Mouse (Mus musculus) C2C12 (cell line): ENCODE data around the gene Hpdl. TPM values are rescaled to one million over a fixed set of nuclear protein-coding genes. Genes with fewer than 3 reads are reported as not detected.

Source experiments
- H3K27me3 ChIP-seq: one replicate; pipeline ENCODE4 v1.6.1; 2011; ENCODE audit not compliant: control insufficient read depth, insufficient read depth, insufficient read length
- H3K36me3 ChIP-seq: one replicate; pipeline ENCODE4 v1.6.1; 2011; ENCODE audit not compliant: control insufficient read depth, insufficient read depth
- H3K4me3 ChIP-seq: one replicate; pipeline ENCODE4 v1.5.1; 2011; ENCODE audit warnings: mild to moderate bottlenecking, control low read depth; ENCODE audit not compliant: poor library complexity, insufficient read depth, severe bottlenecking
- H3K79me2 ChIP-seq: one replicate; pipeline ENCODE4 v1.6.1; 2011; ENCODE audit not compliant: control insufficient read depth, insufficient read depth
- H3K79me3 ChIP-seq: one replicate; pipeline ENCODE4 v1.6.1; 2011; ENCODE audit warnings: low read depth, control low read depth
- H3ac ChIP-seq: one replicate; pipeline ENCODE3; 2011; ENCODE audit warnings: low read depth; ENCODE audit not compliant: control insufficient read depth, insufficient read length
- CEBPB ChIP-seq: IDR thresholded peaks from one replicate; pipeline ENCODE4 v1.6.1; 2011; ENCODE audit warnings: low read depth, mild to moderate bottlenecking, control low read depth, moderate library complexity
- CTCF ChIP-seq: IDR thresholded peaks from one replicate; pipeline ENCODE4 v1.5.1; 2011; ENCODE audit not compliant: control insufficient read depth, insufficient read depth, insufficient read length
- FOSL1 ChIP-seq: IDR thresholded peaks from one replicate; pipeline ENCODE4 v1.8.0; 2011; ENCODE audit warnings: mild to moderate bottlenecking, low read length; ENCODE audit not compliant: poor library complexity, insufficient read depth, severe bottlenecking
- MAX ChIP-seq: IDR thresholded peaks from one replicate; pipeline ENCODE4 v1.6.1; 2011; ENCODE audit warnings: mild to moderate bottlenecking, control low read depth
- MYOD1 ChIP-seq: IDR thresholded peaks from one replicate; pipeline ENCODE4 v1.6.1; 2011; ENCODE audit warnings: low read depth; ENCODE audit not compliant: control insufficient read depth, insufficient read length
- MYOG ChIP-seq: IDR thresholded peaks from one replicate; pipeline ENCODE4 v1.6.1; 2011; ENCODE audit not compliant: control insufficient read depth, insufficient read length; ENCODE audit errors: extremely low read depth
- USF1 ChIP-seq: IDR thresholded peaks from one replicate; pipeline ENCODE4 v1.6.1; 2011; ENCODE audit warnings: low read depth, mild to moderate bottlenecking, control low read depth, moderate library complexity
- polyA plus RNA-seq: library from polyadenylated mRNA; unstranded; fragments of >200 nt; fragmentation: generic; extraction: Trizol; gene quantifications from one replicate; pipeline ENCODE4 v1.2.1, GENCODE M21; 2012; ENCODE audit warnings: missing spikeins

Hpdl gene
- polyA plus RNA-seq, 1 experiment = 3.8 TPM

GRCm38 (mm10) chr4:116786587-116786986 is 34.9 kb downstream of the Hpdl start:
- Histone ChIP-seq H3K79me2 (peaks cover 4% of the 10 kb centered on the region), H3ac (no peak overlapping the region), H3K36me3 (peaks cover 9% of the 10 kb centered on the region), H3K4me3 (no peak overlapping the region), H3K27me3 (no peaks in the 10 kb centered on the region), H3K79me3 (no peaks in the 10 kb centered on the region)
- TF ChIP-seq CTCF = no peak
- no peak for TF ChIP-seq FOSL1
- TF ChIP-seq USF1 = no peak
- no peak for TF ChIP-seq MAX
- TF ChIP-seq CEBPB = no peak
- no peak for TF ChIP-seq MYOD1
- no peak for TF ChIP-seq MYOG

GRCm38 (mm10) chr4:116782171-116782570 is 39.3 kb downstream of the Hpdl start:
- no peaks in the 10 kb centered on the region for H3K79me2 ChIP-seq
- H3K36me3 ChIP-seq = peaks cover 4% of the 10 kb centered on the region
- H3ac ChIP-seq = no peak overlapping the region
- no peaks in the 10 kb centered on the region for H3K79me3 ChIP-seq
- TF ChIP-seq MAX (no peak), MYOG (no peak), CTCF (no peak), FOSL1 (no peak), USF1 (no peak)
- no peaks in the 10 kb centered on the region for H3K27me3 ChIP-seq
- no peak overlapping the region for H3K4me3 ChIP-seq

GRCm38 (mm10) chr4:116781366-116781765 is 40.1 kb downstream of the Hpdl start:
- H3K27me3 ChIP-seq = no peaks in the 10 kb centered on the region
- no peaks in the 10 kb centered on the region for H3K36me3 ChIP-seq
- TF ChIP-seq CEBPB (no peak), FOSL1 (no peak), CTCF (no peak), MAX (no peak), USF1 (no peak), MYOD1 (no peak), MYOG (no peak)

GRCm38 (mm10) chr4:116780541-116780940 is 41.0 kb downstream of the Hpdl start:
- Histone ChIP-seq H3K36me3 (peaks cover 7% of the 10 kb centered on the region), H3K79me3 (no peaks in the 10 kb centered on the region), H3K27me3 (no peaks in the 10 kb centered on the region), H3ac (no peak overlapping the region), H3K79me2 (no peaks in the 10 kb centered on the region), H3K4me3 (no peak overlapping the region)
- no peak for TF ChIP-seq FOSL1
- TF ChIP-seq USF1 = no peak
- TF ChIP-seq CEBPB = no peak

More at GRCm38 (mm10) chr4:116781366-116781765, 40.1 kb downstream of the Hpdl start:
- Histone ChIP-seq H3K79me2 (no peaks in the 10 kb centered on the region), H3K79me3 (no peaks in the 10 kb centered on the region), H3K4me3 (no peak overlapping the region), H3ac (no peak overlapping the region)

- H3K79me2 ChIP-seq = no peaks in the 10 kb centered on the region
- no peak for TF ChIP-seq MYOD1
- TF ChIP-seq USF1 = no peak
- TF ChIP-seq CEBPB = no peak
- TF ChIP-seq FOSL1 = no peak
- no peak for TF ChIP-seq MAX
Measured at GRCm38 (mm10) chr4:116777079-116777478, 44.4 kb downstream of the Hpdl start.

GRCm38 (mm10) chr4:116776391-116776790 is 45.1 kb downstream of the Hpdl start:
- Histone ChIP-seq H3K36me3 (peaks cover 16% of the 10 kb centered on the region), H3ac (no peak overlapping the region), H3K79me3 (no peaks in the 10 kb centered on the region), H3K27me3 (no peaks in the 10 kb centered on the region), H3K4me3 (no peak overlapping the region), H3K79me2 (no peaks in the 10 kb centered on the region)
- TF ChIP-seq MAX (no peak), USF1 (no peak), MYOG (no peak), CTCF (no peak), FOSL1 (no peak), MYOD1 (no peak), CEBPB (no peak)

More at GRCm38 (mm10) chr4:116777079-116777478, 44.4 kb downstream of the Hpdl start:
- no peak overlapping the region for H3ac ChIP-seq
- no peaks in the 10 kb centered on the region for H3K79me3 ChIP-seq
- no peaks in the 10 kb centered on the region for H3K27me3 ChIP-seq
- peaks cover 10% of the 10 kb centered on the region for H3K36me3 ChIP-seq
- no peak overlapping the region for H3K4me3 ChIP-seq

Other genes starting within 250 kb of the Hpdl start
- 0.20 TPM for gene Ccdc17, start 225.1 kb downstream of the Hpdl start, polyA plus RNA-seq
- gene Nasp, start 193.8 kb downstream of the Hpdl start, polyA plus RNA-seq = 79.1 TPM
- gene Akr1a1, start 170.0 kb downstream of the Hpdl start, polyA plus RNA-seq = 737 TPM
- gene Prdx1, start 136.2 kb downstream of the Hpdl start, polyA plus RNA-seq = 459 TPM
- 12.5 TPM for gene Mmachc, start 113.3 kb downstream of the Hpdl start, polyA plus RNA-seq
- 22.0 TPM for gene Ccdc163, start 113.2 kb downstream of the Hpdl start, polyA plus RNA-seq
- gene Tesk2, start 100.8 kb downstream of the Hpdl start, polyA plus RNA-seq = 12.0 TPM
- gene Toe1, start 14.1 kb downstream of the Hpdl start, polyA plus RNA-seq = 23.4 TPM
- 6.3 TPM for gene Mutyh, start 14.0 kb downstream of the Hpdl start, polyA plus RNA-seq
- 0.01 TPM for gene Zswim5, start 55.7 kb upstream of the Hpdl start, polyA plus RNA-seq
- gene Urod, start 172.7 kb upstream of the Hpdl start, polyA plus RNA-seq = 50.7 TPM
- gene Hectd3, start 173.6 kb upstream of the Hpdl start, polyA plus RNA-seq = 13.3 TPM
- gene Eif2b3, start 197.7 kb upstream of the Hpdl start, polyA plus RNA-seq = 41.6 TPM